Mouse (Mus musculus): Measurements from ENCODE around the gene Anks6. TPM values are rescaled to one million over a fixed set of nuclear protein-coding genes. Genes with fewer than 3 reads are reported as not detected.
"Not testable (repeated sequence)": the region's sequence is repeated elsewhere in the genome, so short reads cannot be mapped to it uniquely, and the experiment has no call there.

The Anks6 gene
- total and polyA plus RNA-seq, 2 experiments: 0.40 to 0.46 TPM

DNA sequence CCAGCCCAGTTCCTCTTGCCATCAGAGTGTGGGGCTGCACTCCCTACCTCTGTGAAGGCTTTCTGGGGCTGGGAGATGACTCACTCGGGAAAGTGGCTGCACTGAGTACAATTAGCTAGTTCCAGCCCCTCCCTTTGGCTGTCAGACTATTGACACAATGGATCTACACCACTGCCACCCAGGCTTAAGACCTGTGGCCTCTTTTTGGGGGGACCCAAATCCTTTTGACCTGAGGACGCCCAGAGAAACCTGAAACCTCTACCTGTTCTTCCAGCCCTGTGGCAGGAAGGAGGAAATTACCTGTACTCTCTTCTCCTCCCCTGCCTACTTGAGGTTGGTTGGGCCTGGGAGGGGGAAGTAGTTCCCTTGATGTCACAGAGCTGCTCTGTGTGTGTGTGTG, 17.8 kb upstream of the Anks6 start:
- Histone ChIP-seq H3K9ac (ENCODE audit: low read depth, low read length) (no peak overlapping the region), H3K4me1 (ENCODE audit: control insufficient read depth, insufficient read depth, low read length) (no peaks in the 10 kb centered on the region), H3K27ac (replicated peaks; ENCODE audit: insufficient read depth, low read depth, low read length) (no peak overlapping the region), H3K4me3 (ENCODE audit: insufficient read depth, low read depth, low read length) (no peak overlapping the region), H3K27me3 (ENCODE audit: control insufficient read depth, insufficient read depth, low read length) (no peaks in the 10 kb centered on the region), H3K36me3 (ENCODE audit: control insufficient read depth, insufficient read depth, low read length) (no peaks in the 10 kb centered on the region), H3K79me2 (ENCODE audit: control insufficient read depth, insufficient read depth, low read length) (no peaks in the 10 kb centered on the region)
- no peak for TF ChIP-seq CTCF (IDR thresholded peaks at IDR 0.05; ENCODE audit: low read depth, low read length)
- no peak for DNase-seq (ENCODE audit: extremely low read depth, low read depth, low spot score)
- WGBS: 27% methylated on average over 2 of the region's 2 CpGs

- Histone ChIP-seq H3K27ac (replicated peaks; ENCODE audit: insufficient read depth, low read depth, low read length) (no peak overlapping the region), H3K4me3 (ENCODE audit: insufficient read depth, low read depth, low read length) (no peak overlapping the region), H3K27me3 (ENCODE audit: control insufficient read depth, insufficient read depth, low read length) (no peaks in the 10 kb centered on the region; the same call in 1 of the 2 replicates), H3K36me3 (ENCODE audit: control insufficient read depth, insufficient read depth, low read length) (no peaks in the 10 kb centered on the region), H3K9ac (ENCODE audit: low read depth, low read length) (no peak overlapping the region), H3K79me2 (ENCODE audit: control insufficient read depth, insufficient read depth, low read length) (no peaks in the 10 kb centered on the region), H3K4me1 (ENCODE audit: control insufficient read depth, insufficient read depth, low read length) (peaks cover 2% of the 10 kb centered on the region)
- TF ChIP-seq CTCF (IDR thresholded peaks at IDR 0.05; ENCODE audit: low read depth, low read length) (no peak), POLR2A (IDR thresholded peaks at IDR 0.05; ENCODE audit: extremely low read depth, insufficient read depth, low read length) (no peak)
- 22% methylated on average over 1 of the region's 1 CpGs for WGBS
- no peak for DNase-seq (ENCODE audit: extremely low read depth, low read depth, low spot score)
These were observed 3.7 kb upstream of the Anks6 start for GRCm38 (mm10) chr4:47060900-47061299.

GRCm38 (mm10) chr4:47057510-47058325, 491 bp upstream of the Anks6 start:
- Histone ChIP-seq H3K27me3 (ENCODE audit: control insufficient read depth, insufficient read depth, low read length) (no peaks in the 10 kb centered on the region; the same call in 1 of the 2 replicates), H3K4me3 (ENCODE audit: insufficient read depth, low read depth, low read length) (peak overlapping the region; percentile 73), H3K36me3 (ENCODE audit: control insufficient read depth, insufficient read depth, low read length) (no peaks in the 10 kb centered on the region), H3K27ac (replicated peaks; ENCODE audit: insufficient read depth, low read depth, low read length) (no peak overlapping the region), H3K9ac (ENCODE audit: low read depth, low read length) (peak overlapping the region; percentile 68), H3K4me1 (ENCODE audit: control insufficient read depth, insufficient read depth, low read length) (no peaks in the 10 kb centered on the region), H3K79me2 (ENCODE audit: control insufficient read depth, insufficient read depth, low read length) (no peaks in the 10 kb centered on the region)
- WGBS: 32% methylated on average over 25 of the region's 25 CpGs
- TF ChIP-seq POLR2A (IDR thresholded peaks at IDR 0.05; ENCODE audit: extremely low read depth, insufficient read depth, low read length): no peak
- TF ChIP-seq CTCF (IDR thresholded peaks at IDR 0.05; ENCODE audit: low read depth, low read length): no peak
- no peak for DNase-seq (ENCODE audit: extremely low read depth, low read depth, low spot score)

- no peak for DNase-seq (ENCODE audit: extremely low read depth, low read depth, low spot score)
- TF ChIP-seq POLR2A (IDR thresholded peaks at IDR 0.05; ENCODE audit: extremely low read depth, insufficient read depth, low read length): no peak
- no peak for TF ChIP-seq CTCF (IDR thresholded peaks at IDR 0.05; ENCODE audit: low read depth, low read length)
- WGBS: over 99% methylated on average over 6 of the region's 6 CpGs
- Histone ChIP-seq H3K27me3 (ENCODE audit: control insufficient read depth, insufficient read depth, low read length) (no peaks in the 10 kb centered on the region; the same call in 1 of the 2 replicates), H3K9ac (ENCODE audit: low read depth, low read length) (no peak overlapping the region), H3K27ac (replicated peaks; ENCODE audit: insufficient read depth, low read depth, low read length) (no peak overlapping the region), H3K4me3 (ENCODE audit: insufficient read depth, low read depth, low read length) (no peak overlapping the region), H3K36me3 (ENCODE audit: control insufficient read depth, insufficient read depth, low read length) (no peaks in the 10 kb centered on the region), H3K79me2 (ENCODE audit: control insufficient read depth, insufficient read depth, low read length) (no peaks in the 10 kb centered on the region), H3K4me1 (ENCODE audit: control insufficient read depth, insufficient read depth, low read length) (no peaks in the 10 kb centered on the region)
These were observed 1.6 kb downstream of the Anks6 start for GRCm38 (mm10) chr4:47055570-47056080.

- not testable (repeated sequence) for H3K9ac ChIP-seq (ENCODE audit: low read depth, low read length); H3K79me2 ChIP-seq (ENCODE audit: control insufficient read depth, insufficient read depth, low read length); DNase-seq (ENCODE audit: extremely low read depth, low read depth, low spot score); H3K4me1 ChIP-seq (ENCODE audit: control insufficient read depth, insufficient read depth, low read length); H3K27ac ChIP-seq (replicated peaks; ENCODE audit: insufficient read depth, low read depth, low read length); H3K27me3 ChIP-seq (ENCODE audit: control insufficient read depth, insufficient read depth, low read length); H3K36me3 ChIP-seq (ENCODE audit: control insufficient read depth, insufficient read depth, low read length); H3K4me3 ChIP-seq (ENCODE audit: insufficient read depth, low read depth, low read length)
- 94% methylated on average over 9 of the region's 9 CpGs for WGBS
These were observed 2.1 kb downstream of the Anks6 start for GRCm38 (mm10) chr4:47055170-47055569.

- H3K27ac ChIP-seq (replicated peaks; ENCODE audit: insufficient read depth, low read depth, low read length): no peak overlapping the region
- no peaks in the 10 kb centered on the region for H3K27me3 ChIP-seq (ENCODE audit: control insufficient read depth, insufficient read depth, low read length)
- TF ChIP-seq POLR2A (IDR thresholded peaks at IDR 0.05; ENCODE audit: extremely low read depth, insufficient read depth, low read length) (no peak), CTCF (IDR thresholded peaks at IDR 0.05; ENCODE audit: low read depth, low read length) (no peak)
- H3K79me2 ChIP-seq (ENCODE audit: control insufficient read depth, insufficient read depth, low read length): no peaks in the 10 kb centered on the region
- no peak overlapping the region for H3K9ac ChIP-seq (ENCODE audit: low read depth, low read length)
- no peaks in the 10 kb centered on the region for H3K36me3 ChIP-seq (ENCODE audit: control insufficient read depth, insufficient read depth, low read length)
- H3K4me1 ChIP-seq (ENCODE audit: control insufficient read depth, insufficient read depth, low read length): no peaks in the 10 kb centered on the region
- no peak for DNase-seq (ENCODE audit: extremely low read depth, low read depth, low spot score)
- 58% methylated on average over 9 of the region's 9 CpGs for WGBS
- H3K4me3 ChIP-seq (ENCODE audit: insufficient read depth, low read depth, low read length): no peak overlapping the region
These were observed 5.3 kb downstream of the Anks6 start for GRCm38 (mm10) chr4:47051905-47052304.
